Mouse (Mus musculus): ENCODE data around the gene Sec23ip. TPM values are rescaled to one million over a fixed set of nuclear protein-coding genes. Genes with fewer than 3 reads are reported as not detected.
A peak's percentile ranks its signal among the peaks of the same experiment; 100 is the strongest.

Sec23ip gene
- polyA plus RNA-seq, 1 experiment, result 68.6 TPM

DNA sequence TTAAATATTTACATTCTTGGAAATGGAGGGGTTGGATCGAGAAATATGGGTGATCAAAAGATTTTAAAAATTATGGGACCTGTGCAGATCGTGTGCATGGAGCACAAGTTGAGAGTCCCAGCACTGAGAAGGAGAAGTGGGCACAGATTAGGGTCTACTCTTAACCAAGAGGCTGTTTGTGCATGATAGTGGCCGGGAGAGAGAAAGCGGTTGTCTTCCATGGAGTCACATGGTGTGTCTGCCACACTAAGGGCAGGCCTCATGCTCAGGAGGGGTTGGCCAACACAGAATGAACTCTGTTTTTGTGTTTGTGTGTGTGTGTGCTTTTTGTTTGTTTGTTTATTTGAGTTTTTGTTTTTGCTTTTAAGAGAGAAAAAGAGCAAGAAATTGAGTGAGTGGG, 7.3 kb downstream of the Sec23ip start:
- H3K27me3 ChIP-seq (ENCODE audit: control insufficient read depth, insufficient read depth, low read length), result no peaks in the 10 kb centered on the region
- no peak overlapping the region for H3K27ac ChIP-seq (ENCODE audit: control insufficient read depth, insufficient read depth, low read length)
- peaks cover 65% of the 10 kb centered on the region for H3K36me3 ChIP-seq (ENCODE audit: control insufficient read depth, insufficient read depth, low read length)
- no peaks in the 10 kb centered on the region for H3K4me1 ChIP-seq (replicated peaks; ENCODE audit: control insufficient read depth, insufficient read depth, low read length)
- WGBS, result 93% methylated on average over 4 of the region's 4 CpGs
- H3K4me3 ChIP-seq (ENCODE audit: control insufficient read depth, insufficient read depth, low read length), result no peak overlapping the region
- no peak for TF ChIP-seq POLR2A (IDR thresholded peaks at IDR 0.05; ENCODE audit: control insufficient read depth, extremely low read depth, insufficient read depth, low read length, poor library complexity)
- no peak for TF ChIP-seq CTCF (IDR thresholded peaks at IDR 0.05; ENCODE audit: borderline replicate concordance, control insufficient read depth, extremely low read depth, insufficient read depth, low read length, poor library complexity)
- no peak for DNase-seq

DNA sequence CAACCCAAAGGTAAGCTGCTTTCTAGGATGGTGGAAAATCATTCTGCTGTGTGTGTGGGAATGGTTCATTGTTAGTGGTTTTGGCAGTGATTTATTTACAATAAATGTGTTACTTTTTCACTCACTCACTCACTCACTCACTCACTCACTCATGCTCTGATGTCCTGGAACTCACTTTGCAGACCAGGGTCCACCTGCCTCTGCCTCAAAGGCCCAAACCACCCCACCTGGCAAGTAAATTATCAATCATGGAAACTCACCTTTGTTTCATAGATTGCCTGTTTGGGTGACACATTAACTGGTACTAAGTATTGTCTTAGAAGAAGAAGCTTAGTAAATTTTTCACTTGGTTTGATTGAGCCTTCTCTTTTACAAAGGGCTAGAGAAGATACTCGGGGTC, 10.7 kb downstream of the Sec23ip start:
- 95% methylated on average over 1 of the region's 1 CpGs for WGBS
- no peak overlapping the region for H3K27ac ChIP-seq (ENCODE audit: control insufficient read depth, insufficient read depth, low read length)
- H3K27me3 ChIP-seq (ENCODE audit: control insufficient read depth, insufficient read depth, low read length), result no peaks in the 10 kb centered on the region
- peaks cover 89% of the 10 kb centered on the region for H3K36me3 ChIP-seq (ENCODE audit: control insufficient read depth, insufficient read depth, low read length)
- no peak overlapping the region for H3K4me3 ChIP-seq (ENCODE audit: control insufficient read depth, insufficient read depth, low read length)
- DNase-seq, result no peak
- no peaks in the 10 kb centered on the region for H3K4me1 ChIP-seq (replicated peaks; ENCODE audit: control insufficient read depth, insufficient read depth, low read length)
- TF ChIP-seq CTCF (IDR thresholded peaks at IDR 0.05; ENCODE audit: borderline replicate concordance, control insufficient read depth, extremely low read depth, insufficient read depth, low read length, poor library complexity) (no peak), POLR2A (IDR thresholded peaks at IDR 0.05; ENCODE audit: control insufficient read depth, extremely low read depth, insufficient read depth, low read length, poor library complexity) (no peak)

DNA sequence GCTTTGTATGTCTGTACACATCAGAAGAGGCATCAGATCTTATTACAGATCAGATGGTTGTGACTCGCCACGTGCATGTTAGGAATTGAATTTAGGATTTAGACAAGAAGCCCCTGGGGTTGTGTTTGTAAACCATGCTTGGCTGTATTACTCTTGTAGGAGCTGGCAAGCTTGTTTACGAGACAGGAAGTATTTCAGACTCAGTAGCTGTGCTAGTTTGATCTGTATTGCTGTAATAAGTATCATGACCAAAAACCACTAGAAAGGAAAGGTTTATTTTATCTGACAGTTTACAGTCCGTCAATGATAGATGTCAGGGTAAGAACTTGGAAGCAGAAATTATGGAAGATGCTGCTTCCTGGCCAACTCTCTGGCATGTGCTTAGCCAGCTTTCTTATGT, 14.2 kb downstream of the Sec23ip start:
- 92% methylated on average over 4 of the region's 4 CpGs for WGBS
- Histone ChIP-seq H3K4me3 (ENCODE audit: control insufficient read depth, insufficient read depth, low read length) (no peak overlapping the region), H3K27me3 (ENCODE audit: control insufficient read depth, insufficient read depth, low read length) (no peaks in the 10 kb centered on the region), H3K4me1 (replicated peaks; ENCODE audit: control insufficient read depth, insufficient read depth, low read length) (no peaks in the 10 kb centered on the region), H3K27ac (ENCODE audit: control insufficient read depth, insufficient read depth, low read length) (no peak overlapping the region), H3K36me3 (ENCODE audit: control insufficient read depth, insufficient read depth, low read length) (peaks cover 88% of the 10 kb centered on the region)
- TF ChIP-seq CTCF (IDR thresholded peaks at IDR 0.05; ENCODE audit: borderline replicate concordance, control insufficient read depth, extremely low read depth, insufficient read depth, low read length, poor library complexity) (no peak), POLR2A (IDR thresholded peaks at IDR 0.05; ENCODE audit: control insufficient read depth, extremely low read depth, insufficient read depth, low read length, poor library complexity) (no peak)
- DNase-seq, result no peak

GRCm38 (mm10) chr7:128766696-128767095, 22.0 kb downstream of the Sec23ip start:
- H3K27ac ChIP-seq (ENCODE audit: control insufficient read depth, insufficient read depth, low read length), result no peak overlapping the region
- H3K36me3 ChIP-seq (ENCODE audit: control insufficient read depth, insufficient read depth, low read length), result peaks cover 77% of the 10 kb centered on the region

DNA sequence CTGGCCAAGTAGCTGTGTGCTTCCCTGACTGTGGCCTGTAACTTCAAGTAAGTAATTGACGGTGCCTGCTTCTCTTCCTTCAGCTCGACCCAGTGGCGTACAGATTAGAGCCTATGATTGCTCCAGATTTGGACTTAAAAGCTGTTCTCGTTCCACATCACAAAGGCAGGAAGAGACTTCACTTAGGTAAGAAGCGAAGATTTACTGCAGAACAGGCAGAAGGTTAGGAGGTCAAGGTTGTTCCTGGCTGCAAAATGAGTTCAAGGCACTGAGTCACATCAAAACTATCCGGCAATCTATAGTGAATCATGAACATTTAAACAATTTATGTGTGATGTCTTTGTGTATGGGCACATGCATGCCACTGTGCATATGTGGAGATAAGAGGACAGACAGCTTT, 32.5 kb downstream of the Sec23ip start:
- 85% methylated on average over 6 of the region's 6 CpGs for WGBS
- Histone ChIP-seq H3K27me3 (ENCODE audit: control insufficient read depth, insufficient read depth, low read length) (no peaks in the 10 kb centered on the region), H3K36me3 (ENCODE audit: control insufficient read depth, insufficient read depth, low read length) (peaks cover 87% of the 10 kb centered on the region), H3K4me1 (replicated peaks; ENCODE audit: control insufficient read depth, insufficient read depth, low read length) (no peaks in the 10 kb centered on the region), H3K27ac (ENCODE audit: control insufficient read depth, insufficient read depth, low read length) (no peak overlapping the region), H3K4me3 (ENCODE audit: control insufficient read depth, insufficient read depth, low read length) (no peak overlapping the region)
- no peak for DNase-seq
- TF ChIP-seq POLR2A (IDR thresholded peaks at IDR 0.05; ENCODE audit: control insufficient read depth, extremely low read depth, insufficient read depth, low read length, poor library complexity), result no peak
- no peak for TF ChIP-seq CTCF (IDR thresholded peaks at IDR 0.05; ENCODE audit: borderline replicate concordance, control insufficient read depth, extremely low read depth, insufficient read depth, low read length, poor library complexity)

More at GRCm38 (mm10) chr7:128766696-128767095, 22.0 kb downstream of the Sec23ip start:
- Histone ChIP-seq H3K4me3 (ENCODE audit: control insufficient read depth, insufficient read depth, low read length) (no peak overlapping the region), H3K4me1 (replicated peaks; ENCODE audit: control insufficient read depth, insufficient read depth, low read length) (no peaks in the 10 kb centered on the region), H3K27me3 (ENCODE audit: control insufficient read depth, insufficient read depth, low read length) (no peaks in the 10 kb centered on the region)
- no peak for DNase-seq
- TF ChIP-seq CTCF (IDR thresholded peaks at IDR 0.05; ENCODE audit: borderline replicate concordance, control insufficient read depth, extremely low read depth, insufficient read depth, low read length, poor library complexity) (no peak), POLR2A (IDR thresholded peaks at IDR 0.05; ENCODE audit: control insufficient read depth, extremely low read depth, insufficient read depth, low read length, poor library complexity) (no peak)

DNA sequence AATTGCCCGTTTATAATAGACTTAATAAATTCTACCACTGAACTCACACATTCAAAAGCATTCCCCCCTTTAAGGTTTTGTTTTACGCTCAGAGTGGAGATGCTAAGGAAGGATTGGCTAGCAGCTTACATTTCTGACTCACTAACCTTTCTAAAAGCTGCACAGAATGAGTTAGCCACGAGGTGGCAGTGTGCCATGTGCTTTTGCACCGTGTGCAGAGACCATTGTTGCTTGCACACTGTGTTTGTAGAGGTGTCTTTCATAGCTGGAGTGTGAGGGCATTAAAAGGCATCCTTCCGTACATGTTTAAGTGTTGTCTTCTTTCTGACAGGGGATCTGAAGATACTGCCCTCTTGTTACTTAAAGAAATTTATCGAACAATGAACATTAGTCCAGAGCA, 34.6 kb downstream of the Sec23ip start:
- H3K4me1 ChIP-seq (replicated peaks; ENCODE audit: control insufficient read depth, insufficient read depth, low read length), result no peaks in the 10 kb centered on the region
- WGBS, result 57% methylated on average over 6 of the region's 6 CpGs
- no peak for TF ChIP-seq POLR2A (IDR thresholded peaks at IDR 0.05; ENCODE audit: control insufficient read depth, extremely low read depth, insufficient read depth, low read length, poor library complexity)
- TF ChIP-seq CTCF (IDR thresholded peaks at IDR 0.05; ENCODE audit: borderline replicate concordance, control insufficient read depth, extremely low read depth, insufficient read depth, low read length, poor library complexity), result no peak
- DNase-seq, result peak; percentile 11
- no peaks in the 10 kb centered on the region for H3K27me3 ChIP-seq (ENCODE audit: control insufficient read depth, insufficient read depth, low read length)
- no peak overlapping the region for H3K4me3 ChIP-seq (ENCODE audit: control insufficient read depth, insufficient read depth, low read length)
- H3K36me3 ChIP-seq (ENCODE audit: control insufficient read depth, insufficient read depth, low read length), result peaks cover 81% of the 10 kb centered on the region
- H3K27ac ChIP-seq (ENCODE audit: control insufficient read depth, insufficient read depth, low read length), result no peak overlapping the region

DNA sequence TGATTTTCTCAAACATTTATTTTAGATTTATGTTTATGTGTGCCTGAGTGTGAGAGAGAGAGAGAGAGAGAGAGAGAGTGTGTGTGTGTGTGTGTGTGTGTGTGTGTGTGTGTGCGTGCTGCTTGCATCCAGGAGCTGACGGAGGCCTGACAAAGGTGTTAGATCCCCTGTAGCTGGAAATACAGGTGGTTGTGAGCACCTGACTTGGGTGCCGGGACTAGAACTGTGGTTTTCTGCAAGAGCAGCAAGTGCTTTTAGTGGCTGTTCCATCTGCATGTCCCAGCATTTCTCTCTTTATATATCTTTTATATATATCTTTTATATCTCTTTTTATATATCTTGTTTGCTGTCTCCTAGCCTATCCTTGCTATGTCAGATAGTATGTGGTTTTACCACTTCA, 37.1 kb downstream of the Sec23ip start:
- no peak for DNase-seq
- Histone ChIP-seq H3K27ac (ENCODE audit: control insufficient read depth, insufficient read depth, low read length) (no peak overlapping the region), H3K36me3 (ENCODE audit: control insufficient read depth, insufficient read depth, low read length) (peaks cover 67% of the 10 kb centered on the region), H3K4me3 (ENCODE audit: control insufficient read depth, insufficient read depth, low read length) (no peak overlapping the region), H3K27me3 (ENCODE audit: control insufficient read depth, insufficient read depth, low read length) (no peaks in the 10 kb centered on the region), H3K4me1 (replicated peaks; ENCODE audit: control insufficient read depth, insufficient read depth, low read length) (no peaks in the 10 kb centered on the region)
- WGBS, result 90% methylated on average over 3 of the region's 3 CpGs
- TF ChIP-seq CTCF (IDR thresholded peaks at IDR 0.05; ENCODE audit: borderline replicate concordance, control insufficient read depth, extremely low read depth, insufficient read depth, low read length, poor library complexity), result no peak
- TF ChIP-seq POLR2A (IDR thresholded peaks at IDR 0.05; ENCODE audit: control insufficient read depth, extremely low read depth, insufficient read depth, low read length, poor library complexity), result no peak

Data from thymus, adult 2 months (tissue).